Mouse (Mus musculus): Measurements from ENCODE around the gene Ephx4. TPM values are rescaled to one million over a fixed set of nuclear protein-coding genes. Genes with fewer than 3 reads are reported as not detected.

The Ephx4 gene
- 34.8 and 36.4 TPM in 2 replicates for polyA plus RNA-seq (2012; rRNA removed)

GRCm38 (mm10) chr5:107402436-107402835 is at the start of gene Ephx4:
Gene Ephx4, plus strand, starts transcription at chr5:107402736.
- no peak for TF ChIP-seq POLR2A (IDR thresholded peaks at IDR 0.05; ENCODE audit: borderline replicate concordance, insufficient read depth, low read length)
- TF ChIP-seq CTCF (IDR thresholded peaks at IDR 0.05; ENCODE audit: borderline replicate concordance, insufficient read depth, low read depth, low read length) = no peak
- no peak for DNase-seq
- no peaks in the 10 kb centered on the region for H3K27me3 ChIP-seq (ENCODE audit: control insufficient read depth, insufficient read depth, low read length)
- peaks cover 8% of the 10 kb centered on the region for H3K4me1 ChIP-seq (ENCODE audit: control insufficient read depth, insufficient read depth, low read length)
- peak within 1 kb of the TSS; percentile 65 for H3K4me3 ChIP-seq (replicated peaks; ENCODE audit: insufficient read depth, low read depth, low read length)
- peak within 1 kb of the TSS; percentile 99 for H3K27ac ChIP-seq (ENCODE audit: insufficient read depth, low read length)
- WGBS = 28% methylated on average over 5 of the region's 5 CpGs

DNA sequence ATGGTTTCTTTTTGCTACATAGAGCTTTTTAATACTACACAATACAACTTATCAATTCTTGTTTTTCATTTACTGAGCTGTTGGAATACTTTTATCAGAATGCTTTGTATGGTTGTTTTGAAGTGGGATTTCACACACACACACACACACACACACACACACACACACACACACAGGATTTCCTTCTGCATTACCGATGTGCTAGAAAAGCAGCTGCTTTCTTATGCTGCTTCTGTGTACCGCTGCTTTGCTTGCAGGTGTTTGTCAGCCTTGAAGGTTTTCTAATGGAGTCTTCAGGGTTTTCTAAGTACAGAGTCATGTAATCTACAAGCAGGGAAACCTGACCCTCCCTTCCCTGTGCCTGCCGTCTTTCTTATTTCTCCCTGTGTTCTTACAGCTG is 48.6 kb upstream of the Ephx4 start:
- 80% methylated on average over 3 of the region's 3 CpGs for WGBS
- Histone ChIP-seq H3K4me1 (ENCODE audit: control insufficient read depth, insufficient read depth, low read length) (no peaks in the 10 kb centered on the region), H3K27ac (ENCODE audit: insufficient read depth, low read length) (no peak overlapping the region), H3K27me3 (ENCODE audit: control insufficient read depth, insufficient read depth, low read length) (no peaks in the 10 kb centered on the region), H3K4me3 (replicated peaks; ENCODE audit: insufficient read depth, low read depth, low read length) (no peak overlapping the region)
- TF ChIP-seq POLR2A (IDR thresholded peaks at IDR 0.05; ENCODE audit: borderline replicate concordance, insufficient read depth, low read length) = no peak
- no peak for TF ChIP-seq CTCF (IDR thresholded peaks at IDR 0.05; ENCODE audit: borderline replicate concordance, insufficient read depth, low read depth, low read length)
- no peak for DNase-seq

DNA sequence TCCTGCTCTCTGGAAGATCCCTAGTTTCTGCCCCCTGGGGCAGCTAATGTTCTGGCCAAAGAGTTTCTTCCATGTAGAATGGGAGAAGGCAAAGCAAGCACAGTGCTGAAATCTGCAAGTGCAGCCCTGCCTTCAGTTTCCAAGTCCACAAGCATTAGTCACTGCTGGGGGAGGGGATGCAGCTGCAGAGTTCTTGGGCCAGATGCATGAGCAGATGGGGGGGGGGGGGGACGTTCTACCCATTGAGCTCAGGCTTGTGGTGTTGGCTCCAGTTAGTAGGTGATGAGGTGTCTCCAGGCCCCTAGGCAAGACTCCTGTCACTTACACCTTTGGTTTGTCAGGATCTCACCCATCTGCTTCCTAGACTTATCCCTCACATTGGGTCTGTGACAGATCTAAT is 46.7 kb upstream of the Ephx4 start:
- DNase-seq = no peak
- TF ChIP-seq CTCF (IDR thresholded peaks at IDR 0.05; ENCODE audit: borderline replicate concordance, insufficient read depth, low read depth, low read length) = no peak
- TF ChIP-seq POLR2A (IDR thresholded peaks at IDR 0.05; ENCODE audit: borderline replicate concordance, insufficient read depth, low read length) = no peak
- no peaks in the 10 kb centered on the region for H3K4me1 ChIP-seq (ENCODE audit: control insufficient read depth, insufficient read depth, low read length)
- WGBS = 24% methylated on average over 1 of the region's 1 CpGs
- H3K4me3 ChIP-seq (replicated peaks; ENCODE audit: insufficient read depth, low read depth, low read length) = no peak overlapping the region
- no peak overlapping the region for H3K27ac ChIP-seq (ENCODE audit: insufficient read depth, low read length)
- no peaks in the 10 kb centered on the region for H3K27me3 ChIP-seq (ENCODE audit: control insufficient read depth, insufficient read depth, low read length)

DNA sequence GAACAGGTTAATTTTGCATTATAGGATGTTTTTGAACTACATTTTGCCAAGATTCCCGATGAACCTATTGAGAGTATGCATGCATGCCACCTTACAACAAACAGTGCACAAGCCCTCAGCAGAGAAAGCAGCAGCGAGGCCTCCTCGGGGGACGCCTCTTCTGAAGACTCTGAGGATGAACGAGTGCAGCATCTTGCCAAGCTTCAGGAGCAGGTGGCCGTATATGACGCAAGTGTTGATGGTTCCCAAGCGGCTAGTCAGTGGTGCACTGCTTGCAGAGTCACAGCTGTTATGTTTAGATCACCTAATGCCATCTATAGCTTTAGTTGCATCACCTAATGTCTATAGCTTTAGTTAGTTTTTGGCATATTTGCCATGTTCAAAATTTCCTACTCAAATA is 44.8 kb upstream of the Ephx4 start:
- H3K4me3 ChIP-seq (replicated peaks; ENCODE audit: insufficient read depth, low read depth, low read length) = no peak overlapping the region
- DNase-seq = no peak
- WGBS = 69% methylated on average over 8 of the region's 8 CpGs
- no peak overlapping the region for H3K27ac ChIP-seq (ENCODE audit: insufficient read depth, low read length)
- no peak for TF ChIP-seq CTCF (IDR thresholded peaks at IDR 0.05; ENCODE audit: borderline replicate concordance, insufficient read depth, low read depth, low read length)
- no peak for TF ChIP-seq POLR2A (IDR thresholded peaks at IDR 0.05; ENCODE audit: borderline replicate concordance, insufficient read depth, low read length)
- H3K4me1 ChIP-seq (ENCODE audit: control insufficient read depth, insufficient read depth, low read length) = peaks cover 3% of the 10 kb centered on the region
- no peaks in the 10 kb centered on the region for H3K27me3 ChIP-seq (ENCODE audit: control insufficient read depth, insufficient read depth, low read length)

DNA sequence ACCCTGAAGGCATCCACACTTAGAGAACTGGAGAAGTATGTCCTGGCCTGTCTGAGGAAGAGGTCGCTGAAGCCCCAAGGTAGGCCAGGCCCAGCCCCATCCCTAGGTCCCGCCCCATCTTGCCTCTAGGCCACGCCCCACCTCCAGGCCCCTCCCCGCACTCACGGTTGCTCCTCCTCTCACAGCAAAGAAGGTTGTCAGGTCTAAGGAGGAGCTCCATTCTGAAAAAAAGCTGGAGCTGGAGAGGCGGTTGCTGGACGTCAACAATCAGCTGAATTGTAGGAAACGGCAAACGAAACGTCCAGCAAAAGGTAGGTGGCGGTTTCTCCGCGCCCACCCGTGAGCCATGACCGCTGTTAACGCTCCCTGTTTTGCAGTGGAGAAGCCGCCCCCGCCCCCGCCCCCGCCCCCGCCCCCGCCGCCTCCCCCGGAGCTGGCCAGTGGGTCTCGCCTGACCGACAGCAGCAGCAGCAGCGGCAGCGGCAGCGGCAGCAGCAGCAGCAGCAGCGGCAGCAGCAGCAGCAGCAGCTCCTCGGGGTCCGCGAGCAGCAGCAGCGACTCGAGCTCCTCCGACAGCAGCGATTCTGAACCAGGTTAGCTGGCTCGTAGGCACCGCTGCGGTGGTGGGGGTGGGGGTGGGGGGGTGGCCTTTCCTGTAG is 43.0 kb upstream of the Ephx4 start:
- no peaks in the 10 kb centered on the region for H3K27me3 ChIP-seq (ENCODE audit: control insufficient read depth, insufficient read depth, low read length)
- DNase-seq = peak; percentile 89 to 91
- peaks cover 3% of the 10 kb centered on the region for H3K4me1 ChIP-seq (ENCODE audit: control insufficient read depth, insufficient read depth, low read length)
- 2% methylated on average over 31 of the region's 40 CpGs for WGBS
- H3K27ac ChIP-seq (ENCODE audit: insufficient read depth, low read length) = no peak overlapping the region
- H3K4me3 ChIP-seq (replicated peaks; ENCODE audit: insufficient read depth, low read depth, low read length) = peak overlapping the region; percentile 91
- peak; percentile 57; the same call in 1 of the 2 replicates for TF ChIP-seq POLR2A (IDR thresholded peaks at IDR 0.05; ENCODE audit: borderline replicate concordance, insufficient read depth, low read length)
- TF ChIP-seq CTCF (IDR thresholded peaks at IDR 0.05; ENCODE audit: borderline replicate concordance, insufficient read depth, low read depth, low read length) = no peak

DNA sequence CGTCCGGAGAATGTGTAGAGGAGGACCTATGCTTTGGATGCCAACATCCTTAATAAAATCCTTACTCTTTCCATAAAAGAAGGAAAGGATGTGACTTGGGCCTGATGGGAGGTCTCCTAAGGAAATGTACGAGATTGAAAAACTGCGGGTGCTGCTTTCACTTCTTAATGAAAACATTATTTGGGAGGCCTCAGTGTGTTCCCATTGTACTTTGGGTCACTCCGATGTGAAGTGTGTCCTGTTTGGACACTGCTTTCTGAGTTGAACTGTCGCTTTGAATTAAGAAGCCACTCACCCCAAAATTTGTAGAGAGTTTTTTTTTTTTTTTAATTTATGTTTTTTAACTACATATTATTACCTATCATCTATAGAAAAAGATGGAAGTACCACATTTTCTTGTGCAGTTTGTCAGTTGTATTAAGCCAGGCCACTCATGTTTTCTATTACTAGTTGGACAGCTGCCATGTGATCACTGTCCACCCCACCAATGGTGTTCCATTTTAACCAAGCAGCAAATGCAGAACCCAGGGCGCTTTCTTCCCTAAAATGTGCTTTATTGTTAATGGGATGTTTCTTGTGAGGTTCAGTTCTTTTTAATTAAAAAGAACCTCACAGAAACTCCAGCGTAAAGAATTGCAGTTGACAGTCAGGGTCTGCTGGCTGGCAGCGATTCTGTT is 42.3 kb upstream of the Ephx4 start:
- WGBS = 8% methylated on average over 9 of the region's 9 CpGs
- Histone ChIP-seq H3K4me1 (ENCODE audit: control insufficient read depth, insufficient read depth, low read length) (peaks cover 3% of the 10 kb centered on the region), H3K27ac (ENCODE audit: insufficient read depth, low read length) (no peak overlapping the region), H3K27me3 (ENCODE audit: control insufficient read depth, insufficient read depth, low read length) (no peaks in the 10 kb centered on the region), H3K4me3 (replicated peaks; ENCODE audit: insufficient read depth, low read depth, low read length) (peak overlapping the region; percentile 91)
- TF ChIP-seq POLR2A (IDR thresholded peaks at IDR 0.05; ENCODE audit: borderline replicate concordance, insufficient read depth, low read length) (no peak), CTCF (IDR thresholded peaks at IDR 0.05; ENCODE audit: borderline replicate concordance, insufficient read depth, low read depth, low read length) (no peak)
- peak in 1 of 2 experiments; percentile 18 for DNase-seq

- Histone ChIP-seq H3K4me3 (replicated peaks; ENCODE audit: insufficient read depth, low read depth, low read length) (no peak overlapping the region), H3K27me3 (ENCODE audit: control insufficient read depth, insufficient read depth, low read length) (no peaks in the 10 kb centered on the region), H3K4me1 (ENCODE audit: control insufficient read depth, insufficient read depth, low read length) (no peaks in the 10 kb centered on the region), H3K27ac (ENCODE audit: insufficient read depth, low read length) (no peak overlapping the region)
- WGBS = 68% methylated on average over 3 of the region's 3 CpGs
- TF ChIP-seq CTCF (IDR thresholded peaks at IDR 0.05; ENCODE audit: borderline replicate concordance, insufficient read depth, low read depth, low read length) (no peak), POLR2A (IDR thresholded peaks at IDR 0.05; ENCODE audit: borderline replicate concordance, insufficient read depth, low read length) (no peak)
- DNase-seq = no peak
Measured at GRCm38 (mm10) chr5:107370040-107370439, 32.5 kb upstream of the Ephx4 start.

- Histone ChIP-seq H3K27ac (ENCODE audit: insufficient read depth, low read length) (no peak overlapping the region), H3K4me1 (ENCODE audit: control insufficient read depth, insufficient read depth, low read length) (no peaks in the 10 kb centered on the region), H3K4me3 (replicated peaks; ENCODE audit: insufficient read depth, low read depth, low read length) (no peak overlapping the region), H3K27me3 (ENCODE audit: control insufficient read depth, insufficient read depth, low read length) (no peaks in the 10 kb centered on the region)
- DNase-seq = no peak
- no peak for TF ChIP-seq POLR2A (IDR thresholded peaks at IDR 0.05; ENCODE audit: borderline replicate concordance, insufficient read depth, low read length)
- TF ChIP-seq CTCF (IDR thresholded peaks at IDR 0.05; ENCODE audit: borderline replicate concordance, insufficient read depth, low read depth, low read length) = no peak
- 89% methylated on average over 5 of the region's 5 CpGs for WGBS
Measured at GRCm38 (mm10) chr5:107371335-107371734, 31.2 kb upstream of the Ephx4 start.

Data from cerebellum, adult 2 months (tissue).